Mouse (Mus musculus): ENCODE measurements around the gene Pon1.
"Not testable (repeated sequence)": the region's sequence is repeated elsewhere in the genome, so short reads cannot be mapped to it uniquely, and the experiment has no call there.

Pon1 gene

DNA sequence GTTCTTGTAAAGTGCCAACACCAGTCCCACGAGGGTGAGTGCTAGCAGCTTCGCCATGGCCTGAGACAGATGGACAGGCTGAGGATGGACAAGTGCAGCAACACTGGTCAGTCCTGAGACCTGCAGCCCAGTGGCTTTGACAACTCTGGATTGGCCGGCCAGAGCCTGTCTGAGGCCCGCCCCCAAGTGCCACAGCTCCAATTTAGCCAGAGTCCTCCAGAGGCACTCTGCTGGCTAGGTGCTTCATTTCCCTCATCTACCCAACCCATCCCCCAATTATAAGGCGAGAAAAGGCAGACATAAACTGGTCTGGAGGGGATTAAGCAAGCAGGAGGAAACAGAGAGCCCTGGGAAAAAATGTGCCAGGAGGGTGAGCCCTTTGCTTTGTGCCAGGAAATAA is at the start of gene Pon1:
TSS of gene Pon1 (minus strand) at position 254 of the 400 bp plus-strand sequence.
- no peak for DNase-seq

DNA sequence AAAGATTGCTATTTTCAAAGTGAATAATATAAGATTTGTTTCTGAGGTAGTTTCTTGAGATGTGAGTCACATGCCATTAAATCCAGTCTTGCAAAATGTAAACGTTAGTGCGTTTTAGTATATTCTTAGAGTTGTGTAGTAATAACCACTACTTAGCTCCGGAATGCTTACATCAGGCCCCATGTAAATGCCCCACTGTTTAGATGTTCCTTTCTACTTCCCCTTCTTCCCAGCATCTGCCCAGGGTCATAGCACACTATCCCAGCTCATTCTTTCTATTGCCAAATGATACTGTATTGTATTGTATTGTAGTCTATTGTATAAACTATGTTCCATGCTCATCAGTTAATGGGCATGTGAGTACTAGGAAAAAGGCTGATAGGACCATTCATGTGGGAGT is 45.1 kb upstream of the Pon1 start:
- no peak for DNase-seq

DNA sequence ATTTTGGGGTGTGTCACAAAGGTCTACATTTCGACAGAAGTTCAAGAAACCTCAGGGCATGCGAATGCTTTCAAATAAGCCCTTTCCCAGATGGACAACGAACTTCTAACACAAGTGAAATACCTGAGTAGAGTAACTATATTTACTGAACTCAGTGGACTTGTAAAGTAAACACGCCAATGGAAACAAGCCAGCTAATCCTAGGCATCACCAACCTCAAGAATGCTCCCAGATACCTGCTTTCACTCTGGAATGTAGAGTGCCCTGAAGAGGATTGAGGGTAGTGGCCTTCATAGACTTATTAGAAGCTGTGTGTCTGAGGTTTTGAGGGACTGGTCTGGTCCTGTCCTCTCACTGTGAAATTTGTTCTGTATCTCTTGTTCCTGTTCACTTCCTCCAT is 43.8 kb upstream of the Pon1 start:
- DNase-seq: no peak

DNA sequence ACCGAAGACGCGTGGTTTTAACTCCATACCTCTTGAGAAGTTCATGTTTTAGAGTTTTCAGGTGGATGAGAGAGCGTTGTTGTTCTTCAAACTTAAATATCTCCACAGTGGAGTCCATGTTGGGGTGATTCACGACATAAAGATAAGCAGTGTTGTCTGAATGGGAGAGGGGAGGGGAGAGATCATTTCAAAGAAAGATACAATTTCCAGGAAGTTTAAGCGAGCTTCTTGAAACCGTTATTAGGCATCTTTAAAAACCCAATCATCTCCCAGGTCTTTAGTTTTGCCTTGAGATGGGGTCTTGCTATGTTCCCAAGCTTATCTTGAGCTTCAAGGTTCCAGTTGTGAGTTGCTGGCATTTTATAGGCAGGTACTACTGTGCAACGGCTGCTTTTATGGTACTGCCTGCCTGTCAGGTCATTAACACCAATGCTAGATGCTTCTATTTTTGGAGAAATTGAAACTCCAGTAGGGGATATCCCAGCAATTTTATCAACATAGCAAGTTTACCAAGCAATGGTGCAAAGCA is 43.2 kb upstream of the Pon1 start:
- DNase-seq: no peak

DNA sequence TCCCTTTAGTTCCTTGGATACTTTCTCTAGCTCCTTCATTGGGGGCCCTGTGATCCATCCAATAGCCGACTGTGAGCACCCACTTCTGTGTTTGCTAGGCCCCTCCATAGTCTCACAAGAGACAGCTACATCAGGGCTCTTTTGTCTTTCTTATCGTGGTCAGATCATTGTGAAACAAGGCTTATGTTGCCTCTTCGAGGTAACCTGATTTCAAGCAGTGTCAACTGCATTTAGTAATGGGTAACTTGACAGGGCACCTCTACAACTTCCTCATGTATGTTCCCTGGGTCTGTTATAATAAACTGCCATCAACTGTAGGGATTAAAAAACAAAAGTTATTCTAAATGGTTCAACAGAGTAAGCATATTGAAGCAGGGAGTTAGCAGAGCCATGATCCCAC is 40.8 kb upstream of the Pon1 start:
- DNase-seq: no peak

DNA sequence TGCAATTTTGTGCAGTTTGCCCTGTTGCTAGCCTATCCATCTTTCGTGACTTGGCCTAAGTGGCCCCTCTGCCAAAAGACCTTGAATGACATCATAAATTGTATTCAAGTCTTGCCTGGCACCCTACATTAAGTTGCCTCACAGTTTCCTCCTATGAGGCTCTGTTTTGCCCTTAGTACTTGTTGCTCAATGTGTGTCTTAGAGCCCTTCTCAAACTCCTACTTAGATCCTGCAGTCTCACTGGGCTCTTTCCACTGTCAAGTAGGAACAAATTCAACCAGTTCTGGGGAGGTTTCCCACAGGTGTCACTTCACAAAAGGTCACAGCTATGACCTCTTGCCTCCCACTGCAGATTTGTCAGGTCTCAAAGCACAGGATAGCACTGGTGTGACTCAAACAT is 40.1 kb upstream of the Pon1 start:
- no peak for DNase-seq

DNA sequence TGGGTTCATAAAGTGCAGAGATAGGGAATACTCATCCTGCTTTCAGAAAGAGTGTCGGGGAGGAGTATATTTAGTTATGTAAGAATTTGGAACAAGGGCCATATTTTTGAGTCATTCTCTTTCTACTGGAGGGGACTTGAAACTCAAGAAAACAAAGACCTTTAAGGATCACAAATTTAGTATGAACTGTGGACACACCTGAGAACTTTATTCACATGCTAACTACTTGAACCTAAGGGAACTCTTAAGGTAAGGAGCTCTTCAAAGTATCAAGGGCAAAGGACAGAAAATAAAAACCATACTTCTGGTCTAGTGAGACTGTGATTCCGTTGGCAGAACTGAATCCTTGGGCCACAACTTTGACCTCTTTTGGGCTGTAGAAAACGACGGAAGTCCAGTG is 38.3 kb upstream of the Pon1 start:
- no peak for DNase-seq

DNA sequence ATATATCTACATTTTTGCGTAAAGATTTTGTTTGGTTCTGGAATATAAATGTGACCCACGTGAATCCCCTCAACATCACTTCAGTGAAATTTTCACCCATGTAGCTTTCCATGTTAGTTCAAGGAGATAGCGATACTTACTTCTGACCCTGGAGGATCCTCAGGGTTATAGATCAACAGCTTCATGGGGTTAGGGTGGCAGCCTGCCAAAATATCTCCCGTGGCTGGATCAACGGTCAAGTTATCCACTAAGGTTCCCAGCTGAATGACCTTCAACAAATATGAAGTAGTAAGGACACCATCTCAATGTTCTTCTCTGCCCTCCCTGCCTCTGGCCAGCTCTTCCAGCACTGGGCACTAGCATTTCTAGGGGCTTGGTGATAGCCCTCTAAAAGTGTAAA is 36.5 kb upstream of the Pon1 start:
- no peak for DNase-seq

DNA sequence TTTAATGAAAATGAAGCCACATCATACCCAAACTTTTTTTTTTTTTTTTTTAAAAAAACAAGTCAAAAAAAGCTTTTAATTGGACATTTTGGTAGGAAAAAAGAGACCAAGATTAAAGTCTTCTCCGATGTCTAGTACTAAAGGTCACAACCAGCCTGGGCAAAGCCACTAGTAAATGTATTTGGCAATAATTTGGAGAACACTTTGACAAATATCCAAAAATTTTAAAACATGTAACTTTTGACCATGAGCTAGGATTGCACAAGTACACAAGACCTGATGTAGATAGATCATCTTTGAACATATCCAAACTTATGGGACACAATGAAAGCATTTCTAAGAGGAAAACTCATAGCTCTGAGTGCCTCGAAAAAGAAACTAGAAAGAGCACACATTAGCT is 29.8 kb upstream of the Pon1 start:
- DNase-seq: not testable (repeated sequence)

DNA sequence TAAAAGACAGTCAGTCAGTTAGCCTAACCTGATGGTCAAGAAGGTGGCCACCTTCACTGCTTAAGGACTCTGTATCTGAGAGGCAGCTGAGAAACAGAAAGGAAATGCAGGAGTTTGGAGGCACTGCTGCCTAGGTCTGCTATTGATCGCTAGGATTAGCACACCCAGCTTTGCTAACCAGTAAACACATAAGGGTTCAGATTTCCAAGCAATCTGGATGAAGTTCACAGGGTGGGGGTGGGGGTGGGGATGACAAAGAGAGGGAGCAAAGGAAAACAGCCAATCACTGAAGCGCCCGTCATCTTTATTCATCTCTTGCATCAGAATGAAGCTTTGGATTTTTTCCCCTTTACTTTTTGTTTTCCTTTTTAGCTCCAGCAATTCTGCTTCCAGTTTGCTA is 28.3 kb upstream of the Pon1 start:
- no peak for DNase-seq

DNA sequence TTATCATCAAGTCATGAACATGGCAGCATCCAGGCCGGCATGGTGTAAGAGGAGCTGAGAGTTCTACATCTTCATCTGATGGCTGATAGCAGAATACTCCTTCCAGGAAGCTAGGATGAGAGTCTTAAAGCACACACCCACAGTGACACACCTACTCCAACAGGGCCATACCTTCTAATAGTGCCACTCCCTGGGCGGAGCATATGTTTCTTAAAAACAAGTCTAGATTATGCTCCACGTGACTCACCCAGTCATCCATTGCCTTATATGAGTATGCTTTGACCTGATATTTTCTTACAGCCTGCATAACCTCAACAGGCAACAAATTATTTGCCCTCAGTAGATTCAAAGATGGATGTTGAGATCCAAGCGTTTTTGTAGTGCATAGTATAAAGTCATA is 24.4 kb upstream of the Pon1 start:
- DNase-seq: no peak

DNA sequence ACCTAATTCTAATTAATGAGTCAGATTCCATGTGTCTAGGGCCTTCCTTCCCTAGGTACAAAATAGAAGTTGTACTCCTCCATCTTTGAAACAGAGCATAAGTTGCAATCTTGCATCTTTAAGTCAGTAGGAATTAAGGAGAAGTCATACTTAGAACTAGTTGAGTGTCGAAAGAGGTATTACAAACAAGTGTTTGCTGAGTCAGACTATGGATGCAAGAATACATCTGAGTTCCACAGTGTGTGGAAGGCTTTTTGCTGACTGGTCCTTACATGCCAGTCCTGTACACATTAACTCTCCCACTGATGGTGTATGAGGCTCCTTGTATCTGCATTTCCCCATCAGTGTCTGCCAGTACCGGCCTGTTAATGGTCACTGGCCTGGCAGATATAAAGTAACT is 14.1 kb upstream of the Pon1 start:
- DNase-seq: no peak

DNA sequence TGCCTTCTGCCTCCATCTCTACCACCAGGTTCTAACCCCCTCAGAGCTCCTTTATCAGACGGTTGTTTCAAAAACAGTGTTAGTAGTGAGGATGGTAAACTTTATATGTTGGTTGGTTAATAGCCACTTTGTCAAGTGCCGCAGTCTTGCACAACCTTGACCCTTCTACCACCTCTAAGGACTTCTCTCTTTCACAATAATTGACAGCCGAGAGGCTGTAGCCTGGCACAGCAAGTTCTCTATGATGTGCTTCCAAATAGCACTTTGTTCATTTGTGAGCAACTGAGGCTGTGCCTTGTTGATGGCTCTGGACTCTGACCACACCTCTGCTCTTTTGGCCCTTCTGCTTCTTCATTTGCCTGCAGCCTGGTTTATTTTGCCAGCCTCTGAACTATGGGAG is 6.2 kb upstream of the Pon1 start:
- DNase-seq: no peak

DNA sequence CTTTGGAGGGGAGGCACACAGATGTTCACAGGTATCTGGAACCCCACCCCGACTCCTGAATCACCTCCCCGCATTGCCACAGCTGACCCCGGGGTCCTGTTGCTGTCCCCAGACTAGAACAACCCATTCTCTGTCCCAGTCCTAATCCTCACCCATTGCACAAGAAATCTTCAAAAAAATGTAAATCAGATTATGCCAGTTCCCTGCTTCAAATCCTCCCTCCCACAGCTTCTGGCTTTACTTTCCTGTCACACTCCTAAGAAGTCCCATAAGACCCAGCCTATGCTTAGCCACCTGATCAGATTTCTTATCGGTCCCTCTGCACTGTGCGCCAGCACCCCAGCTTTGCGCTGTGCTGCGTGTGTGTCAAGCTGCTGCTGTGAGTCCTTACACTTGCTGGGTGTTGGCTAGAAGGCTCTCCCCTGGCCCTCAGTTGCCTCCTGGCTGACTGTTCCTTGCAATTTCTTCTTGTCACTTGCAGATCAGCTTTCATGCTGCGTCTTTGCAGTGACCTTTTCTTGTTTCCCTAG is 5.7 kb upstream of the Pon1 start:
- DNase-seq: no peak

DNA sequence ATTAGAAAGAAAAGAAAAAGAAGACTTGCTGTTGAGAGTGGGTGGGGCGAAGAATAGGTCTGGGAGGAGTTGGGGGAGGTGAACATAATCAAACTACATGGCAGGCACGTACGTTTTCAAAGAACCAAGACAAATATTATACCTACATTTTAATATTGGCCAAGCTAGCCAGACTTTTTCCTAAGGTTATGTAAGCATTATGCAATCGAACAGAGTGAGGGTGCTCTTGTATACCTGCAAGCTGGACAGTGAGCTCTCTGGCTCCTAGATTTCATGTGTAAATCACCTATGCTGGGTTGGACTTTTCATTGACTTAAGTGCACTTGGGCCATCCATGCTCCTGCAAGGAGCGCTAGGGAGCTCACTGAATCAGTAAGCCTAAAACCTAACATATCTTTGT is 4.8 kb upstream of the Pon1 start:
- no peak for DNase-seq

DNA sequence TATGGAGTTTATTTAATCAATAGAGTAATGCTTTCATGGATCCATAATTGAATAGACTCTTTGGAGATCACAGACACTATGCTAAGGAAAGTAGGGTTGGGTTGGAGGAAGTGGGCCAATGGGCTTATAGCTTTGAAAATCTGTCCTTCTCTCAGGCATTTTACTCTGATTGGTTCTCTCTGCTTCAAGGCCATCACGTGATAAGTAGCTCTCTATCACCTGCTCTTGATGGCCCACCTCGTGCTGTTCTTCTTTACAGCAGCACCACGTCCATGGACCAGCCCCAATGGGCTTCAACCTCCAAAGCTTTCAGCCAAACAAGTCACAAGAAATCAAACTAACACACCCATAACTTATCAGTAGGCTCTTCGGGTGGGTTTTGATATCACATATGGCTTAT is 3.0 kb downstream of the Pon1 start:
- DNase-seq: no peak

DNA sequence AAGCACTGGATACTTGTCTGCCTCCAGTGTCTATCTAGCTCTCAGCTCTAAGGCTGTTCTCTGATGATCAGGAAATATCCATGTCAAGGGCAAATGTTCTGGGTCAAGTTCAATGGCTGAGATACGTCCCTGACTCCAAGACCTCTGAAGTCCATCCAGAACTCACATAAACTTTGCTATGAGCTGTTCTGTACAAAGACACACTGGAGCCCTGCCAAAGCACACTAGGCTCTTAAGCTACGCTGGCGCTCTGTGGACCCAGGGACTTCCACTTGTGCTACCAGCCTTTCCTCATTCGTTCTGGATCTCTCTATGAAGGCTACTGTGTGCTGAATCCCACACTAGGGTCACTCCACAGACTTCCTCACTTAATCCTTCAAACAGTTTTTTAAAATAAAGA is 4.2 kb downstream of the Pon1 start:
- no peak for DNase-seq

DNA sequence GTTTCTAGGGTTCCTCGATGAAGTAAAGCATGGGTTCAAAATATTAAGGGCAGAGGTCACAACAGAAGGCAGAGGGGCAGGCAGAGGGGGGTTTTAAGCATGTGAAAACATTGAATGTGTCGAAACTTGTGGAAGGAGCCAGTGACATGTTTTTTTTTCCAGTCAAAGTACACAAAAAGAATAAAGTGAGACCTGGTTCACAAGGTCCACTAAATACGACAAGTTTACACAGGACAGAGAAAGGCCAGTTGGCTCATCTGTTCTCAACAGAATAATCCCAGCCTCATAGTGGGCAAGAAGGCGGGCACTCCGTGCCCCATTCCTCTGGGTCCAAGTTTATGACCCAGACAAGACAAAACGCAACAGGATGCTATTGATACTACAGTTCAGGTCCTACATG is 4.8 kb downstream of the Pon1 start:
- no peak for DNase-seq

DNA sequence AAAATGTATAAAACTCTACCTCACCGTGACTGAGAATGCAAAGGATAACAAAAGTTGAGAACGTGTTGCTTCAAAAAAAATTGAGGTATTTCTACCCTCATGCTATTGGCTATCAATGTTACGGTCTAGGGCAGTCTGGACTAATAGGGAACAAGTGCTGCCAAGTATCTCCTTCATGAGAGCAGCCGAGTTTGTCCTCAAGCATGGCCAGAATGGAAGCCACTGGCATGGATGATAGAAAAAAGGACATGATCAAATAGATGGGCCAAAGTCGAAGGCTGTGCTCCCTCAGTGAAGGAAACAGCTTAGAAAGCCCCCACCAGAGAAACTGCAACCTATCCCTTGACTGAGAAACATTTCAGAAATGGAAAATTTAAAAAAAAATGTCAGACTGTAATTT is 5.7 kb downstream of the Pon1 start:
- no peak for DNase-seq

DNA sequence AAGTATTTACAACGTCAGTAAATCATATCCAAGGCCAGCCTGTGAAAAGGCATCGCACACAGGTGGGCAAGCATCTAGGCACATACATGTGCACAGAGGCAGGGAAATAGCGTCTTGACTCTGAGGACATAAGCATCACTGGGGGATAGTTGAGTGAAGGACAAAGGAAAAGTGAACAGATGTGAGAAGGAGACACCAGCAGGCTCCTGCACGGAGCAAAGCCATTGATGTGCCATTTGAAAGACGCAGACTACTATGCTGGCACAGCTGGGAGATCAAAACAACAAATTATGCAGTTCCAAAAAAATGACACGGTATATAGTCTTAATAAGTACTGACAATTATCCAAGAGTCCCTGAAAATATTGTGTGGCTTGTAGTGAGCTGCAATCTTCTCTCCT is 6.2 kb downstream of the Pon1 start:
- DNase-seq: no peak

DNA sequence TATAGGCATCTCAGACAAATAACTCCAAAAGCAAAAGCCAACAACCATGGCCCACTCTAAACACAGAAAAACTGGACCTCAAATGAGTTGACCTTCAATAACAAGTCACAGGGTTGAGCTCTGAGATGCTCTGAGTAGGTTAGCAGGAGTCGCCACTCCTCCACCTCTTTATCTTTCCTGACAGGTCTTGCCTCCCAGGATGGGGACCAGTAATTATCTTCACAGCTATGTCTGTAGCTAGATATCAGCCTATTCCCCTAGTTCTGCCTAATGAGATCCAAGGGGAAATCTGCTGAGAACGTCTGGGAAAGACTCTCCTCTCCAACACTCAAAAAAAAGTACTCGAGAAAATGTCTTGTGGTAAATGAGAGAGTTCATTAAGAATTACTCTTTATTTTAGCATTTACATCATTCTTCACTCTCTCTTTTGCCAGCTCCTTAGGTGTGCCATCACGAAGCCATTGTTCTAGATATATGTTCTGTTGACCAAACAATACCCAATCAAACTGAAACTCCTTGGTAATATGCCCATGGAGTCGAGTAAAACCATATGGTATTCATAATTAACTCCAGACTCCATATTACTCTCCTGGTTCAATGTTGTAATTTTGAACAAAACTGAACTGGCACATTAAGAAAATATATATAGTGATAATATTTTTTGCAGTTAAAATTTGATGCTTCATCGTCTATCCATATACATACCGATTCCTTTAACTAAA is 7.4 kb downstream of the Pon1 start:
- no peak for DNase-seq

DNA sequence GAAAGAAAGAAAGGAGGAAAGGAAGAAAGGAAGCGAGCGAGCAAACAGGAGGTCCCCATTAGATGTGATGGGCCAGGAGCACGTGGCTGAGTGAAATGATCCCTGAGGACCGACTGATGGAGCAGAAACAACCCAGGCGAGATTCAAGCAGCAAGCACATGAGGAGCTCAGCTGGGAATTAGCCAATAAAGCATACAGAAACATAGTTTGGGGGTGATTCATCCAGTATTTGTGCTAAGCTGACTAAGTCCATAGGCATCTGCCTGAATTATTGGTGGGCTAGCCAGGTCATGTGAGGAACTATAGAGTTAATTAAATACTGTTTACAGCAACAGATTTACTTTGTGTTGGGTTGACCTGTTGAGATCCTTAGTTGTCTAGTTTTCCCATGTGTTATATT is 13.1 kb downstream of the Pon1 start:
- DNase-seq: no peak

DNA sequence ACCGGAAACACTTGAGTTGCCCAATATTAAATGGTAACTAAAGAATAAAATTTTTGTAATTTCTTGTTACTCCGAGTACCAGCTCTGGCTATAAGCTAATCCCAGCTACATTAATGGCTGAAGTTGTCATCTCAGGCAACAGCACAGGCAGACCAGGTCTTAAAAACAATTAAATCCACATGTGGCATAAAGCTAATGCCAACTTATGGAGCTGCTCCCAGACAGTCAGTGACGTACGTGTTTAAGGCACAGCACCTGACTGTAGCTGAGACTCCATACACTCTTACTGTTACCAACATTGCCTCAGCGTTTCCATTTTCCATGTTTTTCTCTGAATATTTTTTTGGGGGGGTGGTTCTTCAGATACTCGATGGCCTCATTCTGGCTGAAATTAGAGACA is 14.6 kb downstream of the Pon1 start:
- DNase-seq: no peak

DNA sequence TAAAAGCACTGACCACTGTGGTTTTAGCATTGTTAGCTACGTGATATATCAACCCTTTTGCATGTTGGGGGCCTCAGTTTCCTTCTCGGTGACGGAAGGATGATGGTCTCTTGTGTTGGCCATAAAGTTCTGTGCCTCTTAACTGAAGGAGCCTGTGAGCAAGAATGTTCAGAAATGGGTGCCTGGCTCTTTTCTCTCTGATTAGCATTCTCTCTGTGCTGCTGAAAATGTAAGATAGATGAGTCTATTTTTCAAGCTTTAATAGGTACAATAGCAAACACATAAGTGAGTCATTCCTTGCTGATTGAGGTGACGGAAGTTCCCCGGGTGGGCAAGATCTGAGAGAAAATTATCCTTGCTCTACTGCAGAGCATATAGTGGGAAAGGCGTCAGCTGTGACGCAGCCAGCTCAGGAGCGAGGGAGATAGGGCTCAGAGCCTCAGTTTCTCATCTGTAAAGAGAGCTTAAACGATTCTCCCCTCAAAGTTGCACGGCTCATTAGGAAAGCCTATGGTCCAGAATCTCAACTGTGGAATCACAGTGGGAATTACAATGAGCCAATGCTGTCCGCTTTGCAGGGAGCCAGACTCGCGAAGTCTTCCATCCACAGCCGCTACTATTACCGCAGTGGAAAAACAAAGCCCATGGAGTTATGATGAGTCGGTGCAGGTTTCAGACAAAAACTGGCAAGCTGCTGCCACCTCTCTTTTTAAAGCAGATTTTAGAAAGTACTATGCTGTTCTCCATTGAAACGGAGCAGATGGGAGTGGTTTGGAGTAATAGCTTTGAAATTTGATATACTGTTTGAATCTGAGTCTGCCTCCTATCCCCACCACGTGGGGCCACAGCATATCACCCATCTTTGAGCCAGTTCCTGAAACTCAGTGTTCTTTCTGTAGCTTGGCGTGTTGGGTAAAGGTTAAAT is 15.5 kb downstream of the Pon1 start:
- no peak for DNase-seq

All from cerebellum, adult 9-10 months (tissue).